Mouse (Mus musculus) limb, embryonic 14.5 days (tissue): ENCODE results near the gene Olfr914. TPM values are rescaled to one million over a fixed set of nuclear protein-coding genes. Genes with fewer than 3 reads are reported as not detected.

Experiments used
- ATAC-seq: fragments of 200-750 bp; cut with Nextera tagmentation; 2 replicates; pipeline ENCODE4 v1.8.0; 2017; ENCODE audit warnings: low read depth, moderate number of reproducible peaks, moderate TSS enrichment; ENCODE audit not compliant: low FRiP score
- DNase-seq: peaks from one replicate; pipeline ENCODE4 v3.0.0-alpha.2; 2015; ENCODE audit warnings: low spot score
- H3K27ac ChIP-seq: fragments of 300-500 bp; sonication (generic); replicated peaks from 2 replicates; pipeline ENCODE4 v1.5.1; 2014; ENCODE audit warnings: low read depth, mild to moderate bottlenecking, low read length, moderate library complexity, mixed read lengths
- H3K27me3 ChIP-seq: fragments of 300-500 bp; sonication (generic); 2 replicates; pipeline ENCODE4 v1.6.1; 2014; ENCODE audit warnings: low read length, mixed read lengths; ENCODE audit not compliant: control insufficient read depth, insufficient read depth
- H3K36me3 ChIP-seq: fragments of 300-500 bp; sonication (generic); 2 replicates; pipeline ENCODE4 v1.6.1; 2014; ENCODE audit warnings: mild to moderate bottlenecking, low read length, moderate library complexity, mixed read lengths; ENCODE audit not compliant: control insufficient read depth, insufficient read depth
- H3K4me1 ChIP-seq: fragments of 300-500 bp; sonication (generic); 2 replicates; pipeline ENCODE4 v1.6.1; 2014; ENCODE audit warnings: antibody characterized with exemption, low read length, mixed read lengths; ENCODE audit not compliant: control insufficient read depth, insufficient read depth
- H3K4me2 ChIP-seq: fragments of 300-500 bp; sonication (generic); replicated peaks from 2 replicates; pipeline ENCODE4 v1.6.1; 2014; ENCODE audit warnings: low read depth, mild to moderate bottlenecking, low read length, moderate library complexity; ENCODE audit not compliant: severe bottlenecking
- H3K4me3 ChIP-seq: fragments of 300-500 bp; sonication (generic); replicated peaks from 2 replicates; pipeline ENCODE4 v1.5.1; 2014; ENCODE audit warnings: low read length
- H3K9ac ChIP-seq: fragments of 300-500 bp; sonication (generic); 2 replicates; pipeline ENCODE4 v1.6.1; 2014; ENCODE audit warnings: mild to moderate bottlenecking, low read depth, low read length, moderate library complexity; ENCODE audit not compliant: severe bottlenecking
- H3K9me3 ChIP-seq: fragments of 300-500 bp; sonication (generic); 2 replicates; pipeline ENCODE4 v1.6.1; 2016; ENCODE audit warnings: low read length; ENCODE audit not compliant: control insufficient read depth
- POLR2A ChIP-seq: fragments of 200-500 bp; IDR thresholded peaks from 2 replicates; pipeline ENCODE4 v1.8.0; 2012; ENCODE audit warnings: inconsistent platforms, mild to moderate bottlenecking, moderate library complexity, borderline replicate concordance; ENCODE audit not compliant: insufficient read depth, insufficient read length; ENCODE audit errors: extremely low read depth
- WGBS: fragments of 180-500 bp; shearing (Covaris S2); extraction: QIAGEN DNeasy Blood & Tissue Kit; methylation state at CpG from one replicate; pipeline ENCODE4 v1.1.7; 2014; 5-methylcytosine and 5-hydroxymethylcytosine counted together
- polyA plus RNA-seq, 2 experiments: library from polyadenylated mRNA; depleted of rRNA in 1 of 2; stranded (reverse) in 1 of 2; unstranded in 1 of 2; fragments of >200 nt; fragmentation: Nextera tagmentation in 1 of 2; extraction: Ambion mirVana in 1 of 2; gene quantifications; 2 replicates each; pipeline versions ENCODE4 v1.2.1 to v1.2.3; 2012 to 2014

Olfr914 gene
- polyA plus RNA-seq (2012; rRNA removed) (not detected in 2 replicates), polyA plus RNA-seq (2014; fragmentation: Nextera tagmentation; extraction: Ambion mirVana) (not detected in 2 replicates)

DNA sequence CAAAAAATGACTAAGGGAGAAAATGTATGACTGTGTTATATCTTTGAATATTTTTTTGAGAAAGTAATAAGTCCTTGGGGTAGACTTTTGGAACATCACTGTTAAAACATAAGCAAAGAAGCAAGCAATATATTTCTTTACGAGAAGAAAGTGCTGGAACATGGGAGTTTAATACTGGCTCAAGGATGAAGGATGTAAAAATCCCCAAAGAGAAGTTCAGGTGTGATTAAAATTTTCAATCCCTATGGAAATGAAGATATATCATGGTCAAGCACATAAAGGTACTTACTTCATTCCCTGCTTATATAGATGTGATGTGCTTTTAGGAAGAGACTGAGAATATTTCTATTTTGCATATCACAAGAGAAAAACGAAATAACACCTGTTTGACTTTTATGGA is at the start of gene Olfr914:
Olfr914 (plus strand) TSS at position 301 of the 400 bp plus-strand sequence.
- Histone ChIP-seq H3K9ac (no peak within 1 kb of the TSS), H3K4me3 (no peak within 1 kb of the TSS), H3K4me1 (no peaks in the 10 kb centered on the region), H3K9me3 (no peaks in the 10 kb centered on the region), H3K27ac (no peak within 1 kb of the TSS), H3K4me2 (no peak within 1 kb of the TSS), H3K27me3 (no peaks in the 10 kb centered on the region), H3K36me3 (no peaks in the 10 kb centered on the region)
- WGBS = 78% methylated on average over 2 of the region's 2 CpGs
- ATAC-seq (no peak), DNase-seq (no peak)
- no peak for TF ChIP-seq POLR2A

DNA sequence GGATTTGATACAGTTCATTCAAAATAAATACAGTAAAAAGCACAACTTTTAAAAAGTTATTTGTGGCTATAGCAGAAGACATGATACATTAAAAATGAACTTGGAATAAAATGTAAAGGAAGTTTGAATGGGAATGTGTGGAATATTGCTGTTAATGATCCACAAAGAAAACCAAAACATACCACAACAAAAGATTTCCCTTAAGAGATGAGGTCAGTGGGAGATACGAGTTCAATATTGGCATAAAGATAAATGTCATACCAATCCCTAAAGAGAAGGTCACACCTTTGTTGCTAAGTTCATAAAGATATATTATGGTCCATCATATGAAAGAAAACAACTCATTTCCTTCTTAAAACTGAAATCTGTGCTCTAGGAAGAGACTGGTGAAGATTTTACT is 25.0 kb upstream of the Olfr914 start, which contains the start of gene Olfr912:
Olfr912 (plus strand) TSS at position 301 of the 400 bp plus-strand sequence.
- Histone ChIP-seq H3K4me1 (no peaks in the 10 kb centered on the region), H3K9me3 (no peaks in the 10 kb centered on the region), H3K36me3 (no peaks in the 10 kb centered on the region), H3K9ac (no peak within 1 kb of the TSS), H3K4me3 (no peak within 1 kb of the TSS), H3K27me3 (no peaks in the 10 kb centered on the region), H3K4me2 (no peak within 1 kb of the TSS), H3K27ac (no peak within 1 kb of the TSS)
- WGBS = 82% methylated on average over 1 of the region's 1 CpGs
- no peak for TF ChIP-seq POLR2A
- no peak for DNase-seq
- ATAC-seq = no peak

DNA sequence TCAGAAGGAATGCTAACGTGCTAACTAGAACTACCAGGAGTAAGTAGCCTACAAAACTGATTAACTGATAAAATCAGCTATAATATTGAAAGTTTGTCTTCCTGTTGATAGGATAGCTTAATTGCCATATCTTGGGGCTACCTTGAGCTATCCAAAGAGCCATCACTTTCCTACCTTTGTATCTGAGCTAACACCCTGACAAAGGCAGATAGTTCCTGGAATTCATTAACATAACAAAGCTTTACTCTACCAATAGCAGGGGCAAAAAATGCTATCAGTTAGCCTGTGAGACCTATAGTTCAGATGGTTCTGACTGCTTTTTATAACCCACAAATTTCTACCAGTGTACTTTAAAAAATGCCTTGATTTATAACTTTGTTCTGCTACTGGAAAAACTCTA is 13.8 kb upstream of the Olfr914 start:
- no peaks in the 10 kb centered on the region for H3K36me3 ChIP-seq
- DNase-seq = no peak
- H3K27ac ChIP-seq = no peak overlapping the region
- no peak overlapping the region for H3K4me2 ChIP-seq
- no peaks in the 10 kb centered on the region for H3K4me1 ChIP-seq
- no peaks in the 10 kb centered on the region for H3K9me3 ChIP-seq
- 52% methylated on average over 1 of the region's 1 CpGs for WGBS
- TF ChIP-seq POLR2A = no peak
- no peak overlapping the region for H3K9ac ChIP-seq
- no peak overlapping the region for H3K4me3 ChIP-seq
- ATAC-seq = no peak
- no peaks in the 10 kb centered on the region for H3K27me3 ChIP-seq

- ATAC-seq (no peak), DNase-seq (no peak)
- H3K27ac ChIP-seq = no peak within 1 kb of the TSS
- no peaks in the 10 kb centered on the region for H3K27me3 ChIP-seq
- H3K4me1 ChIP-seq = no peaks in the 10 kb centered on the region
- 49% methylated on average over 2 of the region's 2 CpGs for WGBS
- H3K9ac ChIP-seq = no peak within 1 kb of the TSS
- TF ChIP-seq POLR2A = no peak
- H3K36me3 ChIP-seq = no peaks in the 10 kb centered on the region
- H3K9me3 ChIP-seq = no peaks in the 10 kb centered on the region
- H3K4me3 ChIP-seq = no peak within 1 kb of the TSS
- H3K4me2 ChIP-seq = no peak within 1 kb of the TSS
These were observed 12.4 kb upstream of the Olfr914 start, which contains the start of gene Olfr913 for GRCm38 (mm10) chr9:38592459-38592858. TSS of gene Olfr913 (plus strand) at chr9:38592759.

- DNase-seq (no peak), ATAC-seq (no peak)
- H3K9me3 ChIP-seq = no peaks in the 10 kb centered on the region
- no peaks in the 10 kb centered on the region for H3K4me1 ChIP-seq
- H3K36me3 ChIP-seq = no peaks in the 10 kb centered on the region
- H3K27me3 ChIP-seq = no peaks in the 10 kb centered on the region
- H3K4me2 ChIP-seq = no peak overlapping the region
- WGBS = 84% methylated on average over 4 of the region's 4 CpGs
- TF ChIP-seq POLR2A = no peak
- H3K9ac ChIP-seq = no peak overlapping the region
- no peak overlapping the region for H3K4me3 ChIP-seq
- H3K27ac ChIP-seq = no peak overlapping the region
These were observed 27.5 kb downstream of the Olfr914 start for GRCm38 (mm10) chr9:38632406-38632805.

- H3K4me2 ChIP-seq = no peak within 1 kb of the TSS
- DNase-seq (no peak), ATAC-seq (no peak)
- no peaks in the 10 kb centered on the region for H3K4me1 ChIP-seq
- H3K27me3 ChIP-seq = no peaks in the 10 kb centered on the region
- WGBS = 71% methylated on average over 1 of the region's 1 CpGs
- no peak for TF ChIP-seq POLR2A
- H3K9ac ChIP-seq = no peak within 1 kb of the TSS
- no peak within 1 kb of the TSS for H3K27ac ChIP-seq
- H3K4me3 ChIP-seq = no peak within 1 kb of the TSS
- no peaks in the 10 kb centered on the region for H3K36me3 ChIP-seq
- H3K9me3 ChIP-seq = no peaks in the 10 kb centered on the region
These were observed 54.9 kb downstream of the Olfr914 start, which contains the start of gene Olfr916 for GRCm38 (mm10) chr9:38659775-38660174. TSS of gene Olfr916 (minus strand) at chr9:38659875.

Other genes starting within 250 kb of the Olfr914 start
- not detected in 2 replicates for gene Olfr250, start 238.2 kb upstream of the Olfr914 start, polyA plus RNA-seq (2012; rRNA removed)
- not detected in 2 replicates for gene Olfr250, start 238.2 kb upstream of the Olfr914 start, polyA plus RNA-seq (2014; fragmentation: Nextera tagmentation; extraction: Ambion mirVana)
- not detected in 2 replicates for gene Olfr251, start 228.0 kb upstream of the Olfr914 start, polyA plus RNA-seq (2012; rRNA removed)
- not detected in 2 replicates for gene Olfr251, start 228.0 kb upstream of the Olfr914 start, polyA plus RNA-seq (2014; fragmentation: Nextera tagmentation; extraction: Ambion mirVana)
- not detected in 2 replicates for gene Olfr147, start 203.4 kb upstream of the Olfr914 start, polyA plus RNA-seq (2012; rRNA removed)
- gene Olfr147, start 203.4 kb upstream of the Olfr914 start, polyA plus RNA-seq (2014; fragmentation: Nextera tagmentation; extraction: Ambion mirVana) = not detected in 2 replicates
- gene Olfr901, start 175.6 kb upstream of the Olfr914 start, polyA plus RNA-seq (2012; rRNA removed) = not detected in 2 replicates
- gene Olfr901, start 175.6 kb upstream of the Olfr914 start, polyA plus RNA-seq (2014; fragmentation: Nextera tagmentation; extraction: Ambion mirVana) = not detected in 2 replicates
- not detected in 2 replicates for gene Olfr902, start 157.4 kb upstream of the Olfr914 start, polyA plus RNA-seq (2012; rRNA removed)
- gene Olfr902, start 157.4 kb upstream of the Olfr914 start, polyA plus RNA-seq (2014; fragmentation: Nextera tagmentation; extraction: Ambion mirVana) = not detected in 2 replicates
- gene Olfr904, start 142.0 kb upstream of the Olfr914 start, polyA plus RNA-seq (2012; rRNA removed) = not detected in 2 replicates
- gene Olfr904, start 142.0 kb upstream of the Olfr914 start, polyA plus RNA-seq (2014; fragmentation: Nextera tagmentation; extraction: Ambion mirVana) = not detected in 2 replicates
- gene Olfr905, start 134.0 kb upstream of the Olfr914 start, polyA plus RNA-seq (2012; rRNA removed) = not detected in 2 replicates
- gene Olfr905, start 134.0 kb upstream of the Olfr914 start, polyA plus RNA-seq (2014; fragmentation: Nextera tagmentation; extraction: Ambion mirVana) = not detected in 2 replicates
- not detected in 2 replicates for gene Olfr906, start 118.0 kb upstream of the Olfr914 start, polyA plus RNA-seq (2012; rRNA removed)
- gene Olfr906, start 118.0 kb upstream of the Olfr914 start, polyA plus RNA-seq (2014; fragmentation: Nextera tagmentation; extraction: Ambion mirVana) = not detected in 2 replicates
- not detected in 2 replicates for gene Olfr907, start 109.3 kb upstream of the Olfr914 start, polyA plus RNA-seq (2012; rRNA removed)
- not detected in 2 replicates for gene Olfr907, start 109.3 kb upstream of the Olfr914 start, polyA plus RNA-seq (2014; fragmentation: Nextera tagmentation; extraction: Ambion mirVana)
- gene Olfr911-ps1, start 83.5 kb upstream of the Olfr914 start, polyA plus RNA-seq (2012; rRNA removed) = not detected in 2 replicates
- gene Olfr911-ps1, start 83.5 kb upstream of the Olfr914 start, polyA plus RNA-seq (2014; fragmentation: Nextera tagmentation; extraction: Ambion mirVana) = not detected in 2 replicates
- gene Olfr910, start 67.3 kb upstream of the Olfr914 start, polyA plus RNA-seq (2012; rRNA removed) = not detected in 2 replicates
- gene Olfr910, start 67.3 kb upstream of the Olfr914 start, polyA plus RNA-seq (2014; fragmentation: Nextera tagmentation; extraction: Ambion mirVana) = not detected in 2 replicates
- not detected in 2 replicates for gene Olfr912, start 24.9 kb upstream of the Olfr914 start, polyA plus RNA-seq (2012; rRNA removed)
- gene Olfr912, start 24.9 kb upstream of the Olfr914 start, polyA plus RNA-seq (2014; fragmentation: Nextera tagmentation; extraction: Ambion mirVana) = not detected in 2 replicates
- not detected in 2 replicates for gene Olfr913, start 12.3 kb upstream of the Olfr914 start, polyA plus RNA-seq (2012; rRNA removed)
- gene Olfr913, start 12.3 kb upstream of the Olfr914 start, polyA plus RNA-seq (2014; fragmentation: Nextera tagmentation; extraction: Ambion mirVana) = not detected in 2 replicates
- not detected in 2 replicates for gene Olfr916, start 54.8 kb downstream of the Olfr914 start, polyA plus RNA-seq (2012; rRNA removed)
- gene Olfr916, start 54.8 kb downstream of the Olfr914 start, polyA plus RNA-seq (2014; fragmentation: Nextera tagmentation; extraction: Ambion mirVana) = not detected in 2 replicates
- not detected in 2 replicates for gene Olfr917, start 60.7 kb downstream of the Olfr914 start, polyA plus RNA-seq (2012; rRNA removed)
- not detected in 2 replicates for gene Olfr917, start 60.7 kb downstream of the Olfr914 start, polyA plus RNA-seq (2014; fragmentation: Nextera tagmentation; extraction: Ambion mirVana)
- gene Olfr918, start 69.5 kb downstream of the Olfr914 start, polyA plus RNA-seq (2012; rRNA removed) = not detected in 2 replicates
- gene Olfr918, start 69.5 kb downstream of the Olfr914 start, polyA plus RNA-seq (2014; fragmentation: Nextera tagmentation; extraction: Ambion mirVana) = not detected in 2 replicates
- gene Olfr919, start 98.6 kb downstream of the Olfr914 start, polyA plus RNA-seq (2012; rRNA removed) = not detected in 2 replicates
- not detected in 2 replicates for gene Olfr919, start 98.6 kb downstream of the Olfr914 start, polyA plus RNA-seq (2014; fragmentation: Nextera tagmentation; extraction: Ambion mirVana)
- 19.1 and 20.6 TPM in 2 replicates for gene Vwa5a, start 113.2 kb downstream of the Olfr914 start, polyA plus RNA-seq (2012; rRNA removed)
- gene Vwa5a, start 113.2 kb downstream of the Olfr914 start, polyA plus RNA-seq (2014; fragmentation: Nextera tagmentation; extraction: Ambion mirVana) = 26.2 and 28.6 TPM in 2 replicates
- 0.09 and 0.10 TPM in 2 replicates for gene Olfr920, start 147.2 kb downstream of the Olfr914 start, polyA plus RNA-seq (2012; rRNA removed)
- gene Olfr920, start 147.2 kb downstream of the Olfr914 start, polyA plus RNA-seq (2014; fragmentation: Nextera tagmentation; extraction: Ambion mirVana) = 0.03 and 0.07 TPM in 2 replicates
- 0.09 TPM in 1 of 2 replicates, not detected in the other for gene Olfr921, start 168.0 kb downstream of the Olfr914 start, polyA plus RNA-seq (2012; rRNA removed)
- not detected in 2 replicates for gene Olfr921, start 168.0 kb downstream of the Olfr914 start, polyA plus RNA-seq (2014; fragmentation: Nextera tagmentation; extraction: Ambion mirVana)
- gene Olfr922, start 209.5 kb downstream of the Olfr914 start, polyA plus RNA-seq (2012; rRNA removed) = not detected in 2 replicates
- gene Olfr922, start 209.5 kb downstream of the Olfr914 start, polyA plus RNA-seq (2014; fragmentation: Nextera tagmentation; extraction: Ambion mirVana) = not detected in 2 replicates
- not detected in 2 replicates for gene Olfr923, start 221.4 kb downstream of the Olfr914 start, polyA plus RNA-seq (2012; rRNA removed)
- gene Olfr923, start 221.4 kb downstream of the Olfr914 start, polyA plus RNA-seq (2014; fragmentation: Nextera tagmentation; extraction: Ambion mirVana) = not detected in 2 replicates
- not detected in 2 replicates for gene Olfr924, start 239.3 kb downstream of the Olfr914 start, polyA plus RNA-seq (2012; rRNA removed)
- gene Olfr924, start 239.3 kb downstream of the Olfr914 start, polyA plus RNA-seq (2014; fragmentation: Nextera tagmentation; extraction: Ambion mirVana) = not detected in 2 replicates
- gene Olfr26, start 250.0 kb downstream of the Olfr914 start, polyA plus RNA-seq (2012; rRNA removed) = not detected in 2 replicates
- gene Olfr26, start 250.0 kb downstream of the Olfr914 start, polyA plus RNA-seq (2014; fragmentation: Nextera tagmentation; extraction: Ambion mirVana) = not detected in 2 replicates